Mouse (Mus musculus) midbrain, embryonic 13.5 days (tissue): ENCODE measurements at regions not wholly inside any gene's neighbourhood (a gene's known extent, or its start where the extent isn't known, plus 50 kb on each side); places are given as distances from the start of the nearest gene placed in this dataset.
"Not testable (repeated sequence)": the region's sequence is repeated elsewhere in the genome, so short reads cannot be mapped to it uniquely, and the experiment has no call there.

ENCODE experiments used
- ATAC-seq: fragments of 200-750 bp; cut with Nextera tagmentation; 2 replicates; pipeline ENCODE4 v1.8.0; 2017; ENCODE audit warnings: mild to moderate bottlenecking, moderate TSS enrichment, moderate library complexity
- H3K27ac ChIP-seq: fragments of 300-500 bp; sonication (generic); 2 replicates; pipeline ENCODE4 v1.5.1; 2015; ENCODE audit warnings: inconsistent platforms, mild to moderate bottlenecking, moderate library complexity
- H3K27me3 ChIP-seq: fragments of 300-500 bp; sonication (generic); 2 replicates; pipeline ENCODE4 v1.6.1; 2015; ENCODE audit warnings: mild to moderate bottlenecking, inconsistent platforms
- H3K36me3 ChIP-seq: fragments of 300-500 bp; sonication (generic); 2 replicates; pipeline ENCODE4 v1.6.1; 2015; ENCODE audit warnings: mild to moderate bottlenecking, inconsistent platforms
- H3K4me1 ChIP-seq: fragments of 300-500 bp; sonication (generic); replicated peaks from 2 replicates; pipeline ENCODE4 v1.6.1; 2015; ENCODE audit warnings: inconsistent platforms
- H3K4me2 ChIP-seq: fragments of 300-500 bp; sonication (generic); replicated peaks from 2 replicates; pipeline ENCODE4 v1.6.1; 2015; ENCODE audit warnings: moderate library complexity, mild to moderate bottlenecking, inconsistent platforms
- H3K4me3 ChIP-seq: fragments of 300-500 bp; sonication (generic); replicated peaks from 2 replicates; pipeline ENCODE4 v1.5.1; 2015; ENCODE audit warnings: mild to moderate bottlenecking, inconsistent platforms
- H3K9ac ChIP-seq: fragments of 300-500 bp; sonication (generic); replicated peaks from 2 replicates; pipeline ENCODE4 v1.6.1; 2015; ENCODE audit warnings: mild to moderate bottlenecking, inconsistent platforms
- H3K9me3 ChIP-seq: fragments of 300-500 bp; sonication (generic); 2 replicates; pipeline ENCODE4 v1.6.1; 2016; ENCODE audit warnings: mild to moderate bottlenecking, inconsistent platforms
- WGBS: fragments of 180-500 bp; shearing (Covaris S2); methylation state at CpG from one replicate; pipeline ENCODE4 v1.1.7; 2015; 5-methylcytosine and 5-hydroxymethylcytosine counted together

GRCm38 (mm10) chr6:6496789-6497188 is 81.7 kb downstream of the Sem1 start:
- Histone ChIP-seq H3K4me2 (no peak overlapping the region), H3K9me3 (no peaks in the 10 kb centered on the region), H3K4me3 (no peak overlapping the region), H3K27ac (no peak overlapping the region), H3K27me3 (no peaks in the 10 kb centered on the region), H3K9ac (no peak overlapping the region), H3K36me3 (no peaks in the 10 kb centered on the region), H3K4me1 (no peaks in the 10 kb centered on the region)
- ATAC-seq: no peak
- 89% methylated on average over 1 of the region's 1 CpGs for WGBS

GRCm38 (mm10) chr6:6496336-6496735 is 82.1 kb downstream of the Sem1 start:
- no peaks in the 10 kb centered on the region for H3K4me1 ChIP-seq
- no peak for ATAC-seq
- no peak overlapping the region for H3K4me3 ChIP-seq
- no peaks in the 10 kb centered on the region for H3K9me3 ChIP-seq
- H3K27me3 ChIP-seq: no peaks in the 10 kb centered on the region
- H3K4me2 ChIP-seq: no peak overlapping the region
- 94% methylated on average over 4 of the region's 4 CpGs for WGBS
- H3K27ac ChIP-seq: no peak overlapping the region
- H3K36me3 ChIP-seq: no peaks in the 10 kb centered on the region
- no peak overlapping the region for H3K9ac ChIP-seq

GRCm38 (mm10) chr6:6488191-6488590 is 90.3 kb downstream of the Sem1 start:
- WGBS: 87% methylated on average over 4 of the region's 4 CpGs
- no peak for ATAC-seq

GRCm38 (mm10) chr6:6481596-6481995 is 96.9 kb downstream of the Sem1 start:
- not testable (repeated sequence) for ATAC-seq, H3K4me2 ChIP-seq, H3K9me3 ChIP-seq, H3K9ac ChIP-seq, H3K4me1 ChIP-seq, H3K27ac ChIP-seq, H3K4me3 ChIP-seq, H3K36me3 ChIP-seq, H3K27me3 ChIP-seq
- 83% methylated on average over 1 of the region's 1 CpGs for WGBS

More at GRCm38 (mm10) chr6:6488191-6488590, 90.3 kb downstream of the Sem1 start:
- H3K4me1 ChIP-seq: no peaks in the 10 kb centered on the region
- no peak overlapping the region for H3K4me3 ChIP-seq
- H3K27ac ChIP-seq: no peak overlapping the region
- no peaks in the 10 kb centered on the region for H3K36me3 ChIP-seq
- no peak overlapping the region for H3K9ac ChIP-seq
- H3K27me3 ChIP-seq: no peaks in the 10 kb centered on the region
- no peaks in the 10 kb centered on the region for H3K9me3 ChIP-seq
- no peak overlapping the region for H3K4me2 ChIP-seq

- H3K27ac ChIP-seq: no peak overlapping the region
- no peaks in the 10 kb centered on the region for H3K36me3 ChIP-seq
- WGBS: 76% methylated on average over 8 of the region's 8 CpGs
- H3K4me1 ChIP-seq: 0 out of 2 replicates have a peak, but pooled peaks cover 2% of the 10 kb centered on the region
- no peaks in the 10 kb centered on the region for H3K27me3 ChIP-seq
- no peak for ATAC-seq
- no peak overlapping the region for H3K4me3 ChIP-seq
- no peak overlapping the region for H3K4me2 ChIP-seq
- H3K9ac ChIP-seq: no peak overlapping the region
- H3K9me3 ChIP-seq: no peaks in the 10 kb centered on the region
These were observed 108.1 kb downstream of the Sem1 start for GRCm38 (mm10) chr6:6470397-6470796.

GRCm38 (mm10) chr6:6467526-6467925 is 110.9 kb downstream of the Sem1 start:
- Histone ChIP-seq H3K36me3 (no peaks in the 10 kb centered on the region), H3K9me3 (no peaks in the 10 kb centered on the region), H3K4me1 (peaks cover 16% of the 10 kb centered on the region), H3K27ac (no peak overlapping the region), H3K4me2 (no peak overlapping the region), H3K4me3 (no peak overlapping the region), H3K27me3 (no peaks in the 10 kb centered on the region), H3K9ac (no peak overlapping the region)
- WGBS: 22% methylated on average over 1 of the region's 1 CpGs
- no peak for ATAC-seq

GRCm38 (mm10) chr6:6466231-6466630 is 112.2 kb downstream of the Sem1 start:
- Histone ChIP-seq H3K9me3 (no peaks in the 10 kb centered on the region), H3K4me3 (no peak overlapping the region), H3K27ac (no peak overlapping the region), H3K4me1 (peaks cover 16% of the 10 kb centered on the region), H3K4me2 (no peak overlapping the region), H3K36me3 (no peaks in the 10 kb centered on the region), H3K9ac (no peak overlapping the region), H3K27me3 (no peaks in the 10 kb centered on the region)
- 43% methylated on average over 2 of the region's 2 CpGs for WGBS
- ATAC-seq: no peak

- Histone ChIP-seq H3K4me1 (peaks cover 23% of the 10 kb centered on the region), H3K27ac (no peak overlapping the region), H3K27me3 (no peaks in the 10 kb centered on the region), H3K36me3 (no peaks in the 10 kb centered on the region), H3K9ac (no peak overlapping the region), H3K4me3 (no peak overlapping the region), H3K9me3 (no peaks in the 10 kb centered on the region), H3K4me2 (no peak overlapping the region)
- peak; percentile 76 for ATAC-seq
- 19% methylated on average over 7 of the region's 7 CpGs for WGBS
These were observed 114.5 kb downstream of the Sem1 start for GRCm38 (mm10) chr6:6463807-6464470.

- no peak overlapping the region for H3K9ac ChIP-seq
- no peak overlapping the region for H3K4me3 ChIP-seq
- no peaks in the 10 kb centered on the region for H3K36me3 ChIP-seq
- no peaks in the 10 kb centered on the region for H3K27me3 ChIP-seq
- peak overlapping the region; percentile 49 for H3K27ac ChIP-seq
- H3K4me1 ChIP-seq: peaks cover 21% of the 10 kb centered on the region
- H3K9me3 ChIP-seq: no peaks in the 10 kb centered on the region
- H3K4me2 ChIP-seq: peak overlapping the region; percentile 37
- WGBS: 9% methylated on average over 2 of the region's 2 CpGs
- peak; percentile 77 for ATAC-seq
These were observed 118.6 kb downstream of the Sem1 start for GRCm38 (mm10) chr6:6459918-6460239.

GRCm38 (mm10) chr6:6459006-6459917 is 119.2 kb downstream of the Sem1 start:
- Histone ChIP-seq H3K9me3 (no peaks in the 10 kb centered on the region), H3K4me3 (peak overlapping the region; percentile 13), H3K36me3 (no peaks in the 10 kb centered on the region), H3K9ac (0 out of 2 replicates have a peak overlapping the region, but pooled peaks have one; percentile 39), H3K4me2 (peak overlapping the region; percentile 37), H3K4me1 (peaks cover 17% of the 10 kb centered on the region), H3K27me3 (no peaks in the 10 kb centered on the region), H3K27ac (peak overlapping the region; percentile 49)
- 10% methylated on average over 14 of the region's 14 CpGs for WGBS
- peak; percentile 87 for ATAC-seq

- no peak overlapping the region for H3K9ac ChIP-seq
- peaks cover 7% of the 10 kb centered on the region for H3K4me1 ChIP-seq
- 69% methylated on average over 4 of the region's 4 CpGs for WGBS
- no peak overlapping the region for H3K4me3 ChIP-seq
- no peaks in the 10 kb centered on the region for H3K36me3 ChIP-seq
- no peaks in the 10 kb centered on the region for H3K9me3 ChIP-seq
- H3K27ac ChIP-seq: no peak overlapping the region
- ATAC-seq: no peak
- no peak overlapping the region for H3K4me2 ChIP-seq
- no peaks in the 10 kb centered on the region for H3K27me3 ChIP-seq
These were observed 120.7 kb downstream of the Sem1 start for GRCm38 (mm10) chr6:6457726-6458125.

- Histone ChIP-seq H3K27ac (no peak overlapping the region), H3K9me3 (no peaks in the 10 kb centered on the region), H3K27me3 (no peaks in the 10 kb centered on the region), H3K4me1 (peaks cover 7% of the 10 kb centered on the region), H3K9ac (no peak overlapping the region), H3K36me3 (no peaks in the 10 kb centered on the region), H3K4me3 (no peak overlapping the region), H3K4me2 (no peak overlapping the region)
- no peak for ATAC-seq
- WGBS: 91% methylated on average over 5 of the region's 5 CpGs
These were observed 121.5 kb downstream of the Sem1 start for GRCm38 (mm10) chr6:6457001-6457400.
